Mouse (Mus musculus): ENCODE measurements around the gene Slc4a8.
"Not testable (repeated sequence)": the region's sequence is repeated elsewhere in the genome, so short reads cannot be mapped to it uniquely, and the experiment has no call there.

Slc4a8 gene

DNA sequence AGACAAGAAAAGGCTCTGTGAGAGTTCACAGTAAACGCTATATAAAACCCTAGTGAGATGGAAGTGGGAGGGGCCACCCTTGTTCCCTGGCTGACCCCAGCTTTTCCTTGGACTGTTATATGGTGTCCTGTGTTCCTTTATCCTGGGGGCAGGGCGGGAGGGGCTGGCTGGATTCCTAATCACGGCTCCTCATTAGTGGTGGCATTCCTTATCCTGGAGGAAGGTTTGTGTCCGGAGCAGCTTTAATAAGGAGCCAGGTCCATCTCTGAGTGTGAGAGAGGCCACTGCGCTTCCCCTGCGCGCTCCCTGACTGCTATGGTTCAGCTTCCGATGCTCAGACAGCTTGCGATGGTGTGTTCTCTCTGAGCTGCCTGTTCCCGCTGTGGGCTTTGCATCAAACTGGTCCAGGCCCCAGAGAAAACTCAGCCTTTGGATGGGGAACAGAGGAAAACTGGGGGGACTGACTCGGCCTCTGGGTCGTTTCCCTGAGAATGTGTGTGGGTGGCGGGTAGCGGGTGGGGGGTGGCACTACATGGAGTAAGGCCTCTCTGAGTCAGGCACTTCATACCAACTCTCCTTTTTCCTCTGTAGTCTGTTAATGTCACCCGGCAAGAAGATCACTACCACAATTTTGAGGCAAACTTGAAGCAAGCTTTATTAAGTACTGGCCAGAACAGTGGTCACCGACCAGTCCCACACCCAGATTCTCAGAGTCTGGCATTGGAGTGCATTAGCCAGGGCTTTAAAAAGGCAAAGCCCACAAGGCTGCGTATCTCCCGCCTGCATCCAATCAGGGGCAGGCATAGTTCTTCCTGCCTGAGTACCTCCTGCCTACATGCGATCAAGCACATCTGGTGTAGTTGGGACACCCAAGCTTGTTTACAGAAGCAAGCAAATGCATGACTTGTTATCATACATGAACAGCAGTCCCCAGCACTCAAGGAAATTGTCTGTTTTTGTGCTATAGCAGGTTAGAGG, 13.9 kb downstream of the Slc4a8 start:
- DNase-seq, result no peak

DNA sequence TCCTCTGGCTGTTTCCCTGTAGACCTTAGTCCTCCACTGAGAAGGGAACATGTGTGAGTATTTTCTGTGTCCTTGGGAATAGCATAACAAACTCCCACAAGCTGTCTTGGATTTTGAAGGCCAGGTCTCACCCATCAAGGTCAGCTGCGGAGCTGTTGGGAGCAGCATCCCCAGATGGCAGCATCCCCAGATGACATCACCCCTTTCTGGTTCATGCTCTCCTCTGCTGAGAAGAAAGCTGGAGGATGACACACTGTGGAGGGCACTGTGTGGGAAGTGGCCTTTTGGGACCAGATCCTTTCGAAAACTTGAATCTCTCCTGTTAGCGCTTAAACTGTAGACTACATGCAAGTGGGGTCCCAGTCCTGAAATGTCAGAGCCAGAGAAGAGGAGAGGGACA, 14.9 kb downstream of the Slc4a8 start:
- no peak for DNase-seq

DNA sequence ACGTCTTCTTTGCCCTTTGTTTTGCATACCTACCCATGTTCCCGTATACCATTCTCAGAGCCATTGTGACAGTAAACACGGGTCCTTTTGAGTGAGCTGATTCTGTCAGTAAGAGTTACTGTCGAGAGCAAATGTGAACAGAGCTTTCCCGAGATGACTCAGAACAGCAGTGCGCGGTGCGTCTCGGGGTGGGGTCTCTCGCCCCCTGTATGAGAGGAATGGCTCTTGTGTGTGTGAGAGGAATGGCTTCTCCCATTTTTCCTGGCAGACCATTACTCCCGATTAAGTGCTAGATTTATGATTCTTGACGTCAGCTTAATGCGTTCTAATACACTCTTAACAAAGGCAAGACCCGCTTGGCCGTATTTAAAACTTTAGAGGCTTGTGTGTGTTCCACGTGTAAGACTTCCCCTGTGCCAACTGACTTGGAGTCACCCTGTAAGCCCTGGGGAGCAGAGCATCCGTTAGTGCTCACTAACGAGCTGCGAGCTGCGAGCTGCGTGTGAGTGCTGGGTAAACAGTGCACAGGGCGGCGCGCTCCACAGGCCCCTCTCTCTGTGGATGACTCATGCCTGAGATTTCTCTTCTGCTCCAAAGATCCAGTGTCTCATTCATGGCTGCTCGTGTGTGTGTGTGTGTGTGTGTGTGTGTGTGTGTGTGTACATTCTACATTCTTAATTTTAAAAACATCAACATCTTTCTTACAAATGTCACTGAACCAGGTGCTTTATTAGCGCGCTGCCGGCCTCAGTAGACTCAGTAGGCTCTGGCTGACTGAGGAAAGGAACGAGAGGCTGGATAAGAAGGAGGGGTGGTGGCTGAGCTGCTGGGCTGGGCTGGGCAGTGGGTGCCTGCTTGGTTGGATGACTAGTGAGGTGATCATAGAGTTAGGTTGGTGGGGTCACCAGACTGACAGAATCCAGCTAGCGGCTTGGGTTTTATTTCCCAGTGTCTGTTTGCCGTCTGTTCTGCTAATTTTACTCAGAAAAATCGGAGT, 15.8 kb downstream of the Slc4a8 start:
- peak in 1 of 2 experiments; percentile 43 for DNase-seq

DNA sequence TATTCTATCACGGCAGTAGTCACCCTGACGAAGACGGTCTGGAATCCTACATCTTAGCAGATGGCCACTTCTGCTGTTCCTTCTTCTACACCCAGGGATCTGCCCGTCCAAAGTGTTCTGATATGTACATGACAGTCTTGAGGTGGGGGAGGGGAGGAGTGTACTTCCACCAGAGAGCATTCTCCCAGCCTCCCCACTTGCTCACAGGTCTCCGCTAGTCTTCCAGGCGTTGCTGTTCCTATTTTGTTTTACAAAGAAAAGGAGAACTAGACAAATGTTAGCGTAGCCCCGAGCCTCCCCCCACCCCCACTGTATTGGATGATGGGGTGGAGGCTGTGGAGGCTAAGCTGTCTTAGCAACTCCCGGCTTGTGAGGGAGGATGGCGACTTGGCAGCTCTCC, 18.3 kb downstream of the Slc4a8 start:
- no peak for DNase-seq

- DNase-seq, result no peak
Observed at GRCm38 (mm10) chr15:100783244-100783987, 21.9 kb downstream of the Slc4a8 start.

DNA sequence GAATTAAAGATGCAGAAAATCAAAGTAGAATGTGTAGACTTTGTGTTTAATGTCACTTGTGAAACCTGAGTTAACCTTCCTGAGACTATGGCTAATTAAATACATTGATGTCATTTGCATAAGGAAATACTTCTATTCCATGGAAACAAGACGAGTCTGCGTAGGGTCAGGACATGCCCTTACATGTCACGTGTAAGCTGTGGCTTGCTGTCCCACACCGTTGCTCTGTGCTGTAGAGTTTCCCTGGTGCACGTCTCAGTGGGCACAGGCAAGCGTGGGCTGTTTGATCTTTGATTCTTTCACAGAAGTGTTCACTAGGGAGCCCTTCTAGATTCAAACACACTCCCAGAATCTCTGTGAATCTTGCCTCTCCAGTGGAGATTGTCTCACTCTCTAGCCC, 28.7 kb downstream of the Slc4a8 start:
- DNase-seq, result no peak

GRCm38 (mm10) chr15:100792324-100792723, 30.8 kb downstream of the Slc4a8 start:
- DNase-seq, result no peak

GRCm38 (mm10) chr15:100800914-100801313, 39.4 kb downstream of the Slc4a8 start:
- no peak for DNase-seq

DNA sequence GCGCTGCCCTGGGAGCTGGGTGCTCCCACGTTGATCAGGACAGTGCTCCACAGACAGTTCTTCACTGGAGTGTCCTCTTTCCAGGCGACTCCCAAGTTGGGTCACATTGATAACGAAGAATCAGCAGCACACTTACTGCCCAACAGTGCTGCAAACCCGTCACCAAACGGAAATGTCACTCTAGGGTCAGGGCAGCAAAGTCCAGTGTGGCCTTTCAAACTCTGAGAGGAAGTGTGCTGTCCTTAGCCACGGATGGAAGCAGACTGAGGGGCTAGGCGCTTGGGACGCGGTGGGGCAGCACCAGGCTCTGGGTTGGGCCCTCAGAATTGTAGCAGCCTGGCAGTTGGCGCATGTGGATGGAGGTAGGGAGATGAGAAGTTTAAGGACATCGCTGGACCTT, 46.5 kb downstream of the Slc4a8 start:
- no peak for DNase-seq

- DNase-seq, result no peak
Observed at GRCm38 (mm10) chr15:100808484-100808883, 46.9 kb downstream of the Slc4a8 start.

- DNase-seq, result no peak
Observed at GRCm38 (mm10) chr15:100810243-100810642, 48.7 kb downstream of the Slc4a8 start.

- no peak for DNase-seq
Observed at GRCm38 (mm10) chr15:100813501-100813900, 52.0 kb downstream of the Slc4a8 start.

DNA sequence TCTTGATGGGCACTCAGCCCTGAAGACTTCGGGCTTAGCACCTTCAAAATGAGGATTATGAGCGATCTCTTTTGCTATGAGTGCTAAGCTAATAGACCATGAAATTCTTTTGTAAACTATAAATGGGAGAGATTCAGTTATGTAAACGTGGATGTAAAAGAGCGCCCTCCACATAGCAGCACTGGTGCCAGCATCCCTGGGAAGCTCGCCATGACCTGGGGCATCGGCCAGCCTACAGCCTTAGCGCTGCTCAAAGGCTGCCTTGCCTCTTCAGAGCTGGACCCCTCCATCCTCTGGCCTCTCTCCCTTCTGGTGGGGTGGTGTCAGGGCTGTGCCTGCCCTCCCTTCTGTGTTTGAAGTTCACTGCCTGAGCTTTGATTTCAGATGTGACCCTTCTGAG, 52.5 kb downstream of the Slc4a8 start:
- DNase-seq, result peak; percentile 42 to 66

DNA sequence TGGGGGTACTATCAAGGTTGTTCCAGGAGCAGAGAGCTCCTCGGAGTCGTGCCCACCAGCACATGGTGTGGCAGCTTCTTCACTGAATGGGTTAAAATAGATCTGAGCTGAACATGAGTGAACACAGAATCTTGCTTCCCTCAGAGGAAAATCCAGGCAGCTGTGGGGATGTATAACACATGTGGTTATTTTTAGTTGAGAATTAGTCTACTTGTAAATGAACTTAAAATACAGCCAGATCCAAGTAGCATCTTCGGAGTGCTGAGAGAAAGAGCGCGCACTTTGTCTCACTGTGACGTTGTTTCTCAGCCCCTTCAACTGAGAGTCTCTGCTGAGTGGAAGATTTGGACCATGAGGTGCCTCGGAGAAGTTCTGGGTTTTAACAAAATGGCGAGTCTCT, 53.8 kb downstream of the Slc4a8 start:
- no peak for DNase-seq

DNA sequence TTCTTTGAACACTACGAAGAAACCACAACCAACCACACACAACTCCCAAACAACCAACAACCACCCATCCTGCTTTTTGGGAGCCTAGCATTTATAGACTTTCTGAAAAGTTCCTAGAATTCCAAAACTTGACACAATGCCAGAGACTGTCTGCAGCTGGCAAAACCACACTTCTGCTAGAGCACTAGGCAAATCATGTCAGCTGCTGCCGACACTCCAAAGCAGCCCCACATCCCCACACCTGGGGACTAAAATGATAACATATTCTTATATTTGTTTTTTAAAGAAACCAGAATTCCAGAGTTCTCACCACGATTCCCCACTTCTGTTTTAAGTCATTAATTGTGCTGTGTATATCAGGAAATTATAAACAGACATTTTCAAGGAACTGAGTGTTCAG, 57.3 kb downstream of the Slc4a8 start:
- no peak for DNase-seq

- peak in 1 of 2 experiments; percentile 26 for DNase-seq
Observed at GRCm38 (mm10) chr15:100821824-100822223, 60.3 kb downstream of the Slc4a8 start.

DNA sequence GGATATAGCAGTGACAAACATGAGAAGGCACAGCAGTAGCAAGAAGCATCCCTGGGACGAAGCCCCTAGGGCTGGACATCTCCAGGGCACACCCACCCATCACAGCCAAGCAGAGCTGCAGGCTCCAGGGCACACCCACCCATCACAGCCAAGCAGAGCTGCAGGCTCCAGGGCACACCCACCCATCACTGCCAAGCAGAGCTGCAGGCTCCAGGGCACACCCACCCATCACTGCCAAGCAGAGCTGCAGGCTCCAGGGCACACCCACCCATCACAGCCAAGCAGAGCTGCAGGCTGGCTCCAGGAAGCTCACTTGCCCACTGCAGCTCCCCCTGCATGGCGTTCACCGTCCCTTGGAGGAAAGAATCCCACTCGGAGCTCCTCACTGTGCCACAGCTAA, 60.8 kb downstream of the Slc4a8 start:
- DNase-seq, result not testable (repeated sequence)

- peak; percentile 24 to 47 for DNase-seq
Observed at GRCm38 (mm10) chr15:100825249-100825856, 63.8 kb downstream of the Slc4a8 start.

- DNase-seq, result peak; percentile 16 to 23
Observed at GRCm38 (mm10) chr15:100826076-100826475, 64.5 kb downstream of the Slc4a8 start.

GRCm38 (mm10) chr15:100829775-100830174, 68.2 kb downstream of the Slc4a8 start:
- DNase-seq, result no peak

GRCm38 (mm10) chr15:100830682-100831081, 69.1 kb downstream of the Slc4a8 start:
- DNase-seq, result peak in 1 of 2 experiments; percentile 43

DNA sequence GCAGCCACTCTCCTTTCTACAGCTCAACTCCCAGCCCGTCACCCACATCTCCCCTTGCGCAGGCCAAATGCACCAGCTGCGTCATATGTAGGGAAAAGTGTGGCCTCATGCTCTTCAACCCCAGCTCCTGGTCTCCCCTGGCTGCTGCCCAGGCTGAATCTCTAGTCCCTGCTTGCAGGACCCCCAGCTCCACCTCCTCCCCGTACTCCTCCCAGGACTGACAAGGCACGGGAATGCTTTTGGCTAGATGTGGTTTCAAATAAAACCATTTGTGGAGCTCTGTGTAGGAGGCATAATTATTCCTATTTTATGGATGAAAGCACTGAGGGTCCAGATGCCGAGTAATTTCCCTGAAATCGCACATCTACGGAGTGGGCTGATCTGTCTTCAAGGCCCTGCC, 70.6 kb downstream of the Slc4a8 start:
- DNase-seq, result no peak

Measured in cerebellum, postnatal 25 days (tissue).